12 mouse cellular contexts compared by ENCODE assay signal in the genomic region with DNA sequence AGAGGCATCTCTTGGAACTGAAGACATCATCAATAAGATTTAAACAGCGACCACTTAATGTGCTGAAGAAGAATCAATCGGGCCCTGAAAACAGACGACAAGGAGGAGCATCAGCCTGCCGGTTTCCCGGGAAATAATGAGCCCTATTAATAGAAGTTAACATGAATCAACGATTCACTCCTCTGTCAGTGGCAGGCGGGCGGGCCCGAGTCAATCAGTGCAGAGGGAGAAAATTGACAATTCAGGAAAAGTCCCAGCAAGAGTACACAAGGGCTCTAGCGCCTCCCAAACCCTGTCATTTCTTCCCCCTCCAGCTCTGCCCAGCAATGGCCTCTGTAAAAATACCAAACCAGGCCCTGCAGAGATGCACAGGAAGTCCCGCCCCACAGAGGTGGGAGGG.
DNase-seq lines count a peak whose midpoint lies in the region.
"Had no signal": no experiment of that assay in that cellular context is flagged by ENCODE, and none has a peak within 500 bp of the region (broad histone marks: within the 10 kb centered on the region; RNA-seq: fewer than 3 reads in every experiment).

No protein-coding gene starts in this region.

- DNase-seq in lung, postnatal 10 days, result peak; percentile 24
- no peak for DNase-seq in lung, postnatal 36 days
- peak; percentile 5 for DNase-seq in NIH3T3 (ENCODE audit: low read depth)
- peak; percentile 47 for DNase-seq in brain, adult 2 months (ENCODE audit: low read depth, low spot score)
- DNase-seq in layer of hippocampus, adult 8-10 months (ENCODE audit: low spot score in 2 of 2), result peak; percentile 37 to 41
- no peak for DNase-seq in c-Kit-positive CD71-positive TER-119-positive erythroid progenitor cells, embryonic 14.5 days (ENCODE audit: low spot score)
- no peak for DNase-seq in cerebellum, postnatal 4 days (ENCODE audit: low spot score in 2 of 2)
- no peak for DNase-seq in cerebellum, adult 8-10 months
- DNase-seq: adrenal gland, postnatal 10 days; cerebellum, postnatal 14 days; kidney, postnatal 10 days; lung, adult 18-20 months had no signal

Comparison
In these comparisons a context has a peak if more than half of its experiments do, and no peak if none do; other contexts are left out.
1. DNase-seq: peak in lung, postnatal 10 days (single experiment), NIH3T3 (single experiment), brain, adult 2 months (single experiment) and layer of hippocampus, adult 8-10 months (2 of 2); none in lung, postnatal 36 days (single experiment), c-Kit-positive CD71-positive TER-119-positive erythroid progenitor cells, embryonic 14.5 days (single experiment), cerebellum, postnatal 4 days (0 of 2) and cerebellum, adult 8-10 months (single experiment).